Mouse (Mus musculus) kidney, embryonic 14.5 days (tissue): ENCODE results near the gene Sars. TPM values are rescaled to one million over a fixed set of nuclear protein-coding genes. Genes with fewer than 3 reads are reported as not detected.

ENCODE experiments used
- ATAC-seq: fragments of 200-750 bp; cut with Nextera tagmentation; 2 replicates; pipeline ENCODE4 v1.8.0; 2017; ENCODE audit warnings: moderate number of reproducible peaks, mild to moderate bottlenecking, moderate TSS enrichment, moderate library complexity; ENCODE audit not compliant: low FRiP score, low TSS enrichment
- H3K27ac ChIP-seq: fragments of 300-500 bp; sonication (generic); 2 replicates; pipeline ENCODE4 v1.5.1; 2014; ENCODE audit warnings: low read depth, mild to moderate bottlenecking, low read length, moderate library complexity, mixed read lengths
- H3K27me3 ChIP-seq: fragments of 300-500 bp; sonication (generic); 2 replicates; pipeline ENCODE4 v1.6.1; 2014; ENCODE audit warnings: mild to moderate bottlenecking, low read length; ENCODE audit not compliant: control insufficient read depth, insufficient read depth
- H3K36me3 ChIP-seq: fragments of 300-500 bp; sonication (generic); 2 replicates; pipeline ENCODE4 v1.6.1; 2014; ENCODE audit warnings: low read length, mixed read lengths; ENCODE audit not compliant: control insufficient read depth, insufficient read depth
- H3K4me1 ChIP-seq: fragments of 300-500 bp; sonication (generic); 2 replicates; pipeline ENCODE4 v1.6.1; 2014; ENCODE audit warnings: low read length, mixed read lengths; ENCODE audit not compliant: control insufficient read depth, insufficient read depth
- H3K4me2 ChIP-seq: fragments of 300-500 bp; sonication (generic); replicated peaks from 2 replicates; pipeline ENCODE4 v1.6.1; 2014; ENCODE audit warnings: low read depth, mild to moderate bottlenecking, low read length
- H3K4me3 ChIP-seq: fragments of 300-500 bp; sonication (generic); 2 replicates; pipeline ENCODE4 v1.5.1; 2014; ENCODE audit warnings: mild to moderate bottlenecking, low read length
- H3K9ac ChIP-seq: fragments of 300-500 bp; sonication (generic); 2 replicates; pipeline ENCODE4 v1.6.1; 2014; ENCODE audit warnings: low read depth, mild to moderate bottlenecking, low read length, moderate library complexity
- H3K9me3 ChIP-seq: fragments of 300-500 bp; sonication (generic); 2 replicates; pipeline ENCODE4 v1.6.1; 2016; ENCODE audit warnings: low read length; ENCODE audit not compliant: control insufficient read depth
- WGBS: fragments of 180-500 bp; shearing (Covaris S2); extraction: QIAGEN DNeasy Blood & Tissue Kit; methylation state at CpG from one replicate; pipeline ENCODE4 v1.1.7; 2014; 5-methylcytosine and 5-hydroxymethylcytosine counted together
- polyA plus RNA-seq: library from polyadenylated mRNA; unstranded; fragments of >200 nt; fragmentation: Nextera tagmentation; extraction: Ambion mirVana; gene quantifications from 2 replicates; pipeline ENCODE4 v1.2.1, GENCODE M21; 2014

Gene Sars
- polyA plus RNA-seq, 1 experiment from 2014 or later = 120 TPM

- no peaks in the 10 kb centered on the region for H3K4me1 ChIP-seq
- peak; percentile 66; the same call in 1 of the 2 replicates for ATAC-seq
- no peak overlapping the region for H3K9ac ChIP-seq
- H3K4me3 ChIP-seq = no peak overlapping the region
- no peaks in the 10 kb centered on the region for H3K9me3 ChIP-seq
- no peaks in the 10 kb centered on the region for H3K27me3 ChIP-seq
- H3K36me3 ChIP-seq = no peaks in the 10 kb centered on the region
- no peak overlapping the region for H3K27ac ChIP-seq
- 33% methylated on average over 10 of the region's 10 CpGs for WGBS
- H3K4me2 ChIP-seq = 0 out of 2 replicates have a peak overlapping the region, but pooled peaks have one; percentile 1
Measured at GRCm38 (mm10) chr3:108458866-108459265, 13.9 kb upstream of the Sars start.

GRCm38 (mm10) chr3:108458380-108458779, 13.4 kb upstream of the Sars start:
- 0 out of 2 replicates have a peak overlapping the region, but pooled peaks have one; percentile 1 for H3K4me2 ChIP-seq

DNA sequence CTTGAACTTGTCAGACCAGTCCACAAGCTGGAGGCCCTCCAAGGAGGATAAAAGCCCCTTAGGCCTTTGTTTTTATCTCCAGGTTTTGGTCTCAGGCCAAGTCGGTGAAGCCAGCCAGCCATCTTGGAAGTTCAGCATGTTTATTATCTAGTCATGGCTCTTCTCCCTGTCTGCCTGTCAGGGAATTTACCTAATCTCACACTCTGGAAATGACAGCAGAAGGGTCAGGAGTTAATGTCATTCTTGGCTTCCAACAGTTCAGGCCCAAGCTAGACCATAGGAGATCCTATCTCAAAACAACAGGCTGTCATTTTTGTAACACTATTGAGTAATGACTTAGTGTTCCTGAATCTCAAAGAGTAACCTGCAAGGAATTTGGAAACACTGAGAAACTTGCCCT, 9.2 kb upstream of the Sars start:
- Histone ChIP-seq H3K9ac (no peak overlapping the region), H3K4me1 (no peaks in the 10 kb centered on the region), H3K4me3 (no peak overlapping the region), H3K36me3 (no peaks in the 10 kb centered on the region), H3K4me2 (no peak overlapping the region), H3K27ac (no peak overlapping the region), H3K9me3 (no peaks in the 10 kb centered on the region), H3K27me3 (no peaks in the 10 kb centered on the region)
- ATAC-seq = no peak
- 70% methylated on average over 1 of the region's 1 CpGs for WGBS

More at GRCm38 (mm10) chr3:108458380-108458779, 13.4 kb upstream of the Sars start:
- 60% methylated on average over 14 of the region's 14 CpGs for WGBS
- no peak for ATAC-seq
- no peak overlapping the region for H3K4me3 ChIP-seq
- H3K36me3 ChIP-seq = no peaks in the 10 kb centered on the region
- no peaks in the 10 kb centered on the region for H3K4me1 ChIP-seq
- no peaks in the 10 kb centered on the region for H3K9me3 ChIP-seq
- no peak overlapping the region for H3K27ac ChIP-seq
- no peak overlapping the region for H3K9ac ChIP-seq
- H3K27me3 ChIP-seq = no peaks in the 10 kb centered on the region

DNA sequence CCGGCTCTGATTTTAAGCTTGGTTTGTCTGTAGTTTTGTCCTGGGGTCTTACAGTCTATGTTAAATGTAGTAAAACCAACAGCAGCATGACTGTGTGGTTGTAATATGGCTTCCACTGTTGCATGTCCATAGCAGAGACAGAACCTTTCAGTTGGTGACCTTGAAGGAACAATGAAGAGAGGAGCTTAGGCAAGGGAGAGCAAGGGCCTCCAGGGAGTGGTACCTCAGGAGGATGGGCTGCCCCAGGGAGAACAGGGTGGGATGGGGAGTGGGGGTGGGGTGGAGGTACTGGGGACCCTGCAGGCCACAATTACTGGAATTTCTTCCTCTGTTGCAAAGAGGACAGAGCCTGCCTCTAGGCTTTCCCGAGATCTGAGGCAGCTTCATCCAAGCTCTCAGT, 7.0 kb upstream of the Sars start:
- no peak overlapping the region for H3K27ac ChIP-seq
- WGBS = 96% methylated on average over 2 of the region's 2 CpGs
- H3K9ac ChIP-seq = no peak overlapping the region
- no peak for ATAC-seq
- no peaks in the 10 kb centered on the region for H3K9me3 ChIP-seq
- H3K4me3 ChIP-seq = no peak overlapping the region
- no peaks in the 10 kb centered on the region for H3K27me3 ChIP-seq
- no peaks in the 10 kb centered on the region for H3K36me3 ChIP-seq
- no peaks in the 10 kb centered on the region for H3K4me1 ChIP-seq
- no peak overlapping the region for H3K4me2 ChIP-seq

- Histone ChIP-seq H3K4me1 (peaks cover 20% of the 10 kb centered on the region), H3K4me3 (peak overlapping the region; percentile 88), H3K27me3 (no peaks in the 10 kb centered on the region), H3K36me3 (0 out of 2 replicates have a peak, but pooled peaks cover 3% of the 10 kb centered on the region), H3K4me2 (peak overlapping the region; percentile 92), H3K27ac (peak overlapping the region; percentile 34; the same call in 1 of the 2 replicates), H3K9ac (peak overlapping the region; percentile 79; the same call in 1 of the 2 replicates), H3K9me3 (no peaks in the 10 kb centered on the region)
- peak; percentile 25; the same call in 1 of the 2 replicates for ATAC-seq
- WGBS = 16% methylated on average over 6 of the region's 6 CpGs
Measured at GRCm38 (mm10) chr3:108445366-108445705, 327 bp upstream of the Sars start.

DNA sequence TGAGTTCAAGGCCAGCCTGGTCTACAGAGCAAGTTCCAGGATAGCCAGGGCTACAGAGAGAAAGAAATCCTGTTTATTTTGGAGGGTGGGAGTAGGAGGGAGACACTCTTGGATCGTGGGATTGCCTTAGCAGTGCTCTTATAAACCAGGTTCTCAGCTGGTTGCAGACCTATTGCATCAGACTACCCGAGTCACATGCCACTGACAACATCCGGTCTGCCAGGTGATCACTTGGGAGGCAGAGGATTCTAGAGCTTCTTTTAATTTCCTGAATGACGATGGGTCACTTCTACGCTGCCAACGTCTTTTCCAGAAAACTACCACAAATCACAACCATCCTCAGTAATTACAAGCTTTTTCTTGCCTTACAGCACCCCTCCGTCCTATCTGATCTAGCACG, 980 bp downstream of the Sars start:
- Histone ChIP-seq H3K9me3 (no peaks in the 10 kb centered on the region), H3K4me3 (peak overlapping the region; percentile 88), H3K27me3 (no peaks in the 10 kb centered on the region), H3K36me3 (0 out of 2 replicates have a peak, but pooled peaks cover 3% of the 10 kb centered on the region), H3K27ac (no peak overlapping the region), H3K9ac (peak overlapping the region; percentile 79), H3K4me1 (peaks cover 20% of the 10 kb centered on the region), H3K4me2 (peak overlapping the region; percentile 92)
- ATAC-seq = no peak
- 20% methylated on average over 8 of the region's 8 CpGs for WGBS

- Histone ChIP-seq H3K9me3 (no peaks in the 10 kb centered on the region), H3K27ac (no peak overlapping the region), H3K4me1 (no peaks in the 10 kb centered on the region), H3K9ac (no peak overlapping the region), H3K36me3 (peaks cover 52% of the 10 kb centered on the region), H3K4me2 (no peak overlapping the region), H3K27me3 (no peaks in the 10 kb centered on the region), H3K4me3 (no peak overlapping the region)
- WGBS = 85% methylated on average over 7 of the region's 7 CpGs
- ATAC-seq = no peak
Measured at GRCm38 (mm10) chr3:108436380-108436714, 8.7 kb downstream of the Sars start.

GRCm38 (mm10) chr3:108435701-108436379, 9.2 kb downstream of the Sars start:
- Histone ChIP-seq H3K36me3 (peaks cover 57% of the 10 kb centered on the region), H3K9me3 (no peaks in the 10 kb centered on the region), H3K27ac (no peak overlapping the region), H3K4me1 (no peaks in the 10 kb centered on the region), H3K4me2 (no peak overlapping the region), H3K9ac (no peak overlapping the region), H3K4me3 (no peak overlapping the region), H3K27me3 (no peaks in the 10 kb centered on the region)
- 86% methylated on average over 17 of the region's 17 CpGs for WGBS
- ATAC-seq = no peak

GRCm38 (mm10) chr3:108433881-108434495, 11.0 kb downstream of the Sars start:
- H3K27ac ChIP-seq = no peak overlapping the region
- ATAC-seq = no peak
- no peaks in the 10 kb centered on the region for H3K4me1 ChIP-seq
- peaks cover 73% of the 10 kb centered on the region for H3K36me3 ChIP-seq
- 54% methylated on average over 19 of the region's 19 CpGs for WGBS
- no peak overlapping the region for H3K4me2 ChIP-seq
- H3K9ac ChIP-seq = 0 out of 2 replicates have a peak overlapping the region, but pooled peaks have one; percentile 7
- no peaks in the 10 kb centered on the region for H3K27me3 ChIP-seq
- no peaks in the 10 kb centered on the region for H3K9me3 ChIP-seq
- H3K4me3 ChIP-seq = no peak overlapping the region
